Mouse (Mus musculus): ENCODE measurements around the gene Marc1. TPM values are rescaled to one million over a fixed set of nuclear protein-coding genes. Genes with fewer than 3 reads are reported as not detected.

Marc1 gene
- total RNA-seq, 2 experiments from 2014 or later, result 0.18 to 0.24 TPM

- DNase-seq (ENCODE audit: low spot score), result no peak
Measured at GRCm38 (mm10) chr1:184822678-184823077, 11.6 kb upstream of the Marc1 start.

GRCm38 (mm10) chr1:184817768-184818167 lies 6.7 kb upstream of the Marc1 start:
- no peak for DNase-seq (ENCODE audit: low spot score)

GRCm38 (mm10) chr1:184811716-184812250 lies 670 bp upstream of the Marc1 start:
- DNase-seq (ENCODE audit: low spot score), result no peak

- DNase-seq (ENCODE audit: low spot score), result no peak
Measured at GRCm38 (mm10) chr1:184809578-184810001, 1.5 kb downstream of the Marc1 start.

- no peak for DNase-seq (ENCODE audit: low spot score)
Measured at GRCm38 (mm10) chr1:184808418-184809012, 2.6 kb downstream of the Marc1 start.

- DNase-seq (ENCODE audit: low spot score), result peak; percentile 33
Measured at GRCm38 (mm10) chr1:184807627-184808417, 3.3 kb downstream of the Marc1 start.

GRCm38 (mm10) chr1:184807123-184807522 lies 4.0 kb downstream of the Marc1 start:
- DNase-seq (ENCODE audit: low spot score), result no peak

- no peak for DNase-seq (ENCODE audit: low spot score)
Measured at GRCm38 (mm10) chr1:184805749-184806148, 5.4 kb downstream of the Marc1 start.

GRCm38 (mm10) chr1:184793163-184793876 lies 17.8 kb downstream of the Marc1 start:
- DNase-seq (ENCODE audit: low spot score), result peak; percentile 55

- peak; percentile 37 for DNase-seq (ENCODE audit: low spot score)
Measured at GRCm38 (mm10) chr1:184791109-184791508, 20.0 kb downstream of the Marc1 start.

- DNase-seq (ENCODE audit: low spot score), result no peak
Measured at GRCm38 (mm10) chr1:184786376-184787151, 24.5 kb downstream of the Marc1 start.

- DNase-seq (ENCODE audit: low spot score), result no peak
Measured at GRCm38 (mm10) chr1:184783641-184784040, 27.5 kb downstream of the Marc1 start.

- peak; percentile 29 for DNase-seq (ENCODE audit: low spot score)
Measured at GRCm38 (mm10) chr1:184782161-184782513, 29.0 kb downstream of the Marc1 start.

GRCm38 (mm10) chr1:184781286-184782160 lies 29.6 kb downstream of the Marc1 start:
- no peak for DNase-seq (ENCODE audit: low spot score)

GRCm38 (mm10) chr1:184778157-184778556 lies 33.0 kb downstream of the Marc1 start:
- DNase-seq (ENCODE audit: low spot score), result no peak

GRCm38 (mm10) chr1:184777061-184777795 lies 33.9 kb downstream of the Marc1 start:
- DNase-seq (ENCODE audit: low spot score), result no peak

- DNase-seq (ENCODE audit: low spot score), result no peak
Measured at GRCm38 (mm10) chr1:184775289-184775688, 35.8 kb downstream of the Marc1 start.

GRCm38 (mm10) chr1:184771891-184772249 lies 39.2 kb downstream of the Marc1 start:
- no peak for DNase-seq (ENCODE audit: low spot score)

- peak; percentile 82 for DNase-seq (ENCODE audit: low spot score)
Measured at GRCm38 (mm10) chr1:184771202-184771890, 39.8 kb downstream of the Marc1 start.
